Mouse (Mus musculus) forebrain, embryonic 16.5 days (tissue): ENCODE measurements around the gene Ensa. TPM values are rescaled to one million over a fixed set of nuclear protein-coding genes. Genes with fewer than 3 reads are reported as not detected.

ENCODE experiments used
- polyA plus RNA-seq: library from polyadenylated mRNA; unstranded; fragments of >200 nt; fragmentation: Nextera tagmentation; extraction: Ambion mirVana; gene quantifications from 2 replicates; pipeline ENCODE4 v1.2.1, GENCODE M21; 2015

Gene Ensa
- polyA plus RNA-seq, 1 experiment from 2014 or later: 124 TPM

Other genes with a start within 250 kb of the Ensa start
- gene 4930558C23Rik, start 222.2 kb upstream of the Ensa start, polyA plus RNA-seq: not detected in 2 replicates
- 25.3 and 25.5 TPM in 2 replicates for gene Arnt, start 190.6 kb upstream of the Ensa start, polyA plus RNA-seq
- 3.2 and 8.4 TPM in 2 replicates for gene Ctsk, start 125.7 kb upstream of the Ensa start, polyA plus RNA-seq
- 11.0 and 11.1 TPM in 2 replicates for gene Ctss, start 98.2 kb upstream of the Ensa start, polyA plus RNA-seq
- gene Hormad1, start 65.3 kb upstream of the Ensa start, polyA plus RNA-seq: not detected in 2 replicates
- 33.3 and 39.8 TPM in 2 replicates for gene Golph3l, start 36.1 kb upstream of the Ensa start, polyA plus RNA-seq
- 43.4 and 48.3 TPM in 2 replicates for gene Mcl1, start 33.8 kb downstream of the Ensa start, polyA plus RNA-seq
- 0.48 and 1.2 TPM in 2 replicates for gene Adamtsl4, start 62.9 kb downstream of the Ensa start, polyA plus RNA-seq
- gene Ecm1, start 114.6 kb downstream of the Ensa start, polyA plus RNA-seq: 7.9 and 11.0 TPM in 2 replicates
- 49.5 and 53.0 TPM in 2 replicates for gene Tars2, start 135.2 kb downstream of the Ensa start, polyA plus RNA-seq
- gene Rprd2, start 193.9 kb downstream of the Ensa start, polyA plus RNA-seq: 23.5 and 29.0 TPM in 2 replicates
- 47.2 and 49.1 TPM in 2 replicates for gene Prpf3, start 230.9 kb downstream of the Ensa start, polyA plus RNA-seq
- 243 and 277 TPM in 2 replicates for gene Mrps21, start 246.5 kb downstream of the Ensa start, polyA plus RNA-seq